Comparison of ENCODE assay signal across 7 mouse cellular contexts in genomic region chr7:34746165-34746564, GRCm38 (mm10).
DNase-seq lines count a peak whose midpoint lies in the region; ATAC-seq and TF ChIP-seq lines count a peak whose summit lies in the region.

No protein-coding gene starts in this region.

- peak; percentile 43 for DNase-seq in urinary bladder, postnatal 14 days (ENCODE audit: low spot score)
- DNase-seq in urinary bladder, postnatal 4 days (ENCODE audit: low spot score in 2 of 2): no peak
- peak; percentile 62 to 69 for DNase-seq in heart, postnatal 14 days
- DNase-seq in limb, embryonic 10.5 days (ENCODE audit: low spot score): no peak
- no peak for DNase-seq in stomach, postnatal 0 days (ENCODE audit: low spot score)
- DNase-seq in right cerebral cortex, adult 2 months (ENCODE audit: low spot score in 2 of 2): no peak
- DNase-seq in right cerebral cortex, postnatal 25 days: no peak

- H3K27me3 ChIP-seq in limb, embryonic 10.5 days (ENCODE audit: low read depth, poor library complexity, severe bottlenecking): no peaks in the 10 kb centered on the region
- H3K27me3 ChIP-seq in stomach, postnatal 0 days (ENCODE audit: control insufficient read depth, insufficient read depth, low read length): no peaks in the 10 kb centered on the region

- no peak overlapping the region for H3K4me3 ChIP-seq in limb, embryonic 10.5 days
- no peak overlapping the region for H3K4me3 ChIP-seq in stomach, postnatal 0 days (ENCODE audit: low read depth, low read length)

- WGBS in limb, embryonic 10.5 days: 41% methylated on average over 9 of the region's 9 CpGs
- 35% methylated on average over 9 of the region's 9 CpGs for WGBS in stomach, postnatal 0 days

- no peaks in the 10 kb centered on the region for H3K9me3 ChIP-seq in limb, embryonic 10.5 days (replicated peaks)
- H3K9me3 ChIP-seq in stomach, postnatal 0 days (ENCODE audit: control insufficient read depth, low read length): no peaks in the 10 kb centered on the region

- TF ChIP-seq EP300 in stomach, postnatal 0 days (optimal IDR thresholded peaks at IDR 0.05): no peak

- intact Hi-C loops in heart, postnatal 14 days (cut with DNase I): no loop called here

- H3K4me2 ChIP-seq in stomach, postnatal 0 days (replicated peaks; ENCODE audit: low read depth): no peak overlapping the region

- no peak for TF ChIP-seq CTCF in stomach, postnatal 0 days (IDR thresholded peaks at IDR 0.05; ENCODE audit: low read depth)

- H3K27ac ChIP-seq in limb, embryonic 10.5 days: peak overlapping the region; percentile 53; the same call in 1 of the 2 replicates
- 0 out of 2 replicates have a peak overlapping the region, but pooled peaks have one; percentile 45 for H3K27ac ChIP-seq in stomach, postnatal 0 days (replicated peaks)

- peaks cover 56% of the 10 kb centered on the region for H3K4me1 ChIP-seq in limb, embryonic 10.5 days
- no peaks in the 10 kb centered on the region for H3K4me1 ChIP-seq in stomach, postnatal 0 days (replicated peaks; ENCODE audit: control insufficient read depth, insufficient read depth)

- no peak overlapping the region for H3K9ac ChIP-seq in stomach, postnatal 0 days (ENCODE audit: low read length)

- no peaks in the 10 kb centered on the region for H3K36me3 ChIP-seq in limb, embryonic 10.5 days
- no peaks in the 10 kb centered on the region for H3K36me3 ChIP-seq in stomach, postnatal 0 days (ENCODE audit: control insufficient read depth, insufficient read depth, low read length)

- ATAC-seq in stomach, postnatal 0 days (ENCODE audit: low FRiP score, low TSS enrichment): peak; percentile 71; the same call in 1 of the 2 replicates

Comparison
In these comparisons a context has a peak if more than half of its experiments do, and no peak if none do; other contexts are left out.
1. DNase-seq: peak in urinary bladder, postnatal 14 days (single experiment) and heart, postnatal 14 days (2 of 2); none in urinary bladder, postnatal 4 days (0 of 2), limb, embryonic 10.5 days (single experiment), stomach, postnatal 0 days (single experiment), right cerebral cortex, adult 2 months (0 of 2) and right cerebral cortex, postnatal 25 days (single experiment).